Mouse (Mus musculus) heart, embryonic 10.5 days (tissue): Measurements from ENCODE around the gene Banp. TPM values are rescaled to one million over a fixed set of nuclear protein-coding genes. Genes with fewer than 3 reads are reported as not detected.
A peak's percentile ranks its signal among the peaks of the same experiment; 100 is the strongest.

ENCODE experiments used
- DNase-seq: peaks from one replicate; pipeline ENCODE4 v3.0.0-alpha.2; 2017; ENCODE audit warnings: low spot score
- H3K27ac ChIP-seq: fragments of 300-500 bp; sonication (generic); 2 replicates; pipeline ENCODE4 v1.5.1; 2016; ENCODE audit warnings: mild to moderate bottlenecking
- H3K27me3 ChIP-seq: fragments of 300-500 bp; sonication (generic); 2 replicates; pipeline ENCODE4 v1.6.1; 2016; ENCODE audit warnings: mild to moderate bottlenecking; ENCODE audit not compliant: poor library complexity, insufficient read depth, severe bottlenecking
- H3K36me3 ChIP-seq: fragments of 300-500 bp; sonication (generic); 2 replicates; pipeline ENCODE4 v1.6.1; 2016; ENCODE audit warnings: mild to moderate bottlenecking, moderate library complexity
- H3K4me1 ChIP-seq: fragments of 300-500 bp; sonication (generic); 2 replicates; pipeline ENCODE4 v1.6.1; 2016; ENCODE audit warnings: mild to moderate bottlenecking
- H3K4me3 ChIP-seq: fragments of 300-500 bp; sonication (generic); 2 replicates; pipeline ENCODE4 v1.5.1; 2016; ENCODE audit warnings: mild to moderate bottlenecking, moderate library complexity
- H3K9me3 ChIP-seq: fragments of 300-500 bp; sonication (generic); 2 replicates; pipeline ENCODE4 v1.6.1; 2016; ENCODE audit warnings: mild to moderate bottlenecking, moderate library complexity
- WGBS: fragments of 180-500 bp; shearing (Covaris S2); methylation state at CpG from one replicate; pipeline ENCODE4 v1.1.7; 2016; 5-methylcytosine and 5-hydroxymethylcytosine counted together
- polyA plus RNA-seq: library from polyadenylated mRNA; unstranded; fragments of >200 nt; fragmentation: Nextera tagmentation; extraction: Ambion mirVana; gene quantifications from 2 replicates; pipeline ENCODE4 v1.2.1, GENCODE M21; 2016

Banp gene
- polyA plus RNA-seq, 1 experiment from 2014 or later = 58.5 TPM

DNA sequence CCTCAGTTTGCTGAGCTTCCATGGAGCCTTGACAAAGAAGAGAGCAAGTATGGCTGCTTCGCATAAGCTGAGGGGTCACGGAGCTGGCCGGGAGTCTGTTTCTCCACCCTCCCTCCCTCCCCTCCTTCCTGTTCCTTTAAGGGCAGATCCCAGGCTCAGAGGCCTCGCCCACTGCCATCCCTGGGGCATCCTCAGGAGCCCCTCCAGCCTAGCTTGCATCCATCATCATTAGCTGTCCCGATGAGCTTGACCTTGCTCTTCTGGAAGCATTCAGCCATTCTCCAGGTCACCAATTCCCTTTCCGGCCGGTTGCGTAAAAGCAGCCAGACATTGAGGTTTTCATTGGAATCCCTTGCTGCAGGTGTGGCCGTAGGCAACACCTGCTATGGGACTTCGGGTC is 105.8 kb downstream of the Banp start:
- no peak overlapping the region for H3K4me3 ChIP-seq
- WGBS = 53% methylated on average over 10 of the region's 10 CpGs
- peak overlapping the region; percentile 62; the same call in 1 of the 2 replicates for H3K27ac ChIP-seq
- no peaks in the 10 kb centered on the region for H3K36me3 ChIP-seq
- peaks cover 19% of the 10 kb centered on the region; the same call in 1 of the 2 replicates for H3K27me3 ChIP-seq
- H3K9me3 ChIP-seq = no peaks in the 10 kb centered on the region
- peaks cover 55% of the 10 kb centered on the region for H3K4me1 ChIP-seq
- DNase-seq = no peak

DNA sequence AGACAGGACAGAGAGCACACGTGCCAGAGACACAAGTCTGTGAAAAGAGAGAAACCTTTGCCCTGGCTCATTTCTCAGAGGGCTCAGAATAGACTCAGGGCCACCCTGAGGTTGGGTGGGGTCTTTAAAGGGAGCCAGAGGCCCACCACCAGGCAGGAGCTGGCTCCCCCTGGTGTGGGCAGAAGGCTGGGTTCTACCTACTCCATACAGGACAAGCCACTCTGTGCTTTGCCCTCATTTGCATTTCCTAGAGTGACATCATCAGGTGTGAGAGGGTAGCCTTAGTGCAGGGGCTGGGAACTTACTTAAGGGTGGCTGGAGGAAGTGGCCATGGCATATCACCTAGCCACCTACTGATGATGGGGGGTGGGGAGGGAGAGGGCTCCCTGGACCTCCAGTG is 106.6 kb downstream of the Banp start:
- H3K27me3 ChIP-seq = peaks cover 11% of the 10 kb centered on the region; the same call in 1 of the 2 replicates
- H3K4me3 ChIP-seq = no peak overlapping the region
- no peaks in the 10 kb centered on the region for H3K9me3 ChIP-seq
- peaks cover 63% of the 10 kb centered on the region for H3K4me1 ChIP-seq
- peak overlapping the region; percentile 62 for H3K27ac ChIP-seq
- H3K36me3 ChIP-seq = no peaks in the 10 kb centered on the region
- DNase-seq = no peak
- 50% methylated on average over 1 of the region's 1 CpGs for WGBS

- WGBS = 50% methylated on average over 7 of the region's 7 CpGs
These were observed 107.3 kb downstream of the Banp start for GRCm38 (mm10) chr8:122056882-122057281.

GRCm38 (mm10) chr8:122058510-122058909 is 109.0 kb downstream of the Banp start:
- no peak overlapping the region for H3K4me3 ChIP-seq
- H3K9me3 ChIP-seq = no peaks in the 10 kb centered on the region
- no peak overlapping the region for H3K27ac ChIP-seq
- peaks cover 10% of the 10 kb centered on the region; the same call in 1 of the 2 replicates for H3K27me3 ChIP-seq
- H3K36me3 ChIP-seq = no peaks in the 10 kb centered on the region
- WGBS = 59% methylated on average over 9 of the region's 9 CpGs
- DNase-seq = no peak
- H3K4me1 ChIP-seq = peaks cover 58% of the 10 kb centered on the region

More at GRCm38 (mm10) chr8:122056882-122057281, 107.3 kb downstream of the Banp start:
- Histone ChIP-seq H3K27ac (peak overlapping the region; percentile 62), H3K4me3 (no peak overlapping the region), H3K36me3 (no peaks in the 10 kb centered on the region), H3K9me3 (no peaks in the 10 kb centered on the region), H3K27me3 (peaks cover 10% of the 10 kb centered on the region; the same call in 1 of the 2 replicates), H3K4me1 (peaks cover 63% of the 10 kb centered on the region)
- DNase-seq = no peak

GRCm38 (mm10) chr8:122058951-122059350 is 109.4 kb downstream of the Banp start:
- peaks cover 58% of the 10 kb centered on the region for H3K4me1 ChIP-seq
- 78% methylated on average over 8 of the region's 8 CpGs for WGBS

GRCm38 (mm10) chr8:122062508-122063223 is 113.1 kb downstream of the Banp start:
- Histone ChIP-seq H3K27me3 (peaks cover 11% of the 10 kb centered on the region; the same call in 1 of the 2 replicates), H3K4me3 (no peak overlapping the region), H3K36me3 (no peaks in the 10 kb centered on the region), H3K9me3 (no peaks in the 10 kb centered on the region), H3K4me1 (peaks cover 33% of the 10 kb centered on the region), H3K27ac (no peak overlapping the region)
- no peak for DNase-seq
- WGBS = 72% methylated on average over 12 of the region's 12 CpGs

More at GRCm38 (mm10) chr8:122058951-122059350, 109.4 kb downstream of the Banp start:
- Histone ChIP-seq H3K4me3 (no peak overlapping the region), H3K36me3 (no peaks in the 10 kb centered on the region), H3K27ac (no peak overlapping the region), H3K27me3 (peaks cover 10% of the 10 kb centered on the region; the same call in 1 of the 2 replicates), H3K9me3 (no peaks in the 10 kb centered on the region)
- DNase-seq = no peak

DNA sequence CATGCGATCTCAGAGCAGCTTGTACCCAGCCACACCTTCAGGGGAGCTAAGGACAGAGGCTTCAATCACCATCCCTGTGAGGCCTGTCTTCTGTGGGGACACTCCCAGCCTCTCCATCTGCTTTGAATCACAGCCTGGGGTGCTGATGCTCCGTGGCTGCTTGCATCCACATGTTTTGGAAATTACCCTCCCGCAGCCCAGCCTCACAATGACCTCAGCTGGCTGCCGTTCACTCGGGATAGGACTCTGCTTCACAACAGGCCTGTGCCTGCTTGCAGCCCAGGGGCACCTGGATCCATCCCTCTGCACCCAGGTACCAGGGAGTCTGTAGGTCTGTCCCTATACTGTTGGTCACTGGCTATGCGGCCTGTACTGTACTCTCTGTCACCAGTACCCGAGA is 114.8 kb downstream of the Banp start:
- 68% methylated on average over 7 of the region's 7 CpGs for WGBS
- no peak overlapping the region for H3K4me3 ChIP-seq
- DNase-seq = no peak
- no peak overlapping the region for H3K27ac ChIP-seq
- no peaks in the 10 kb centered on the region for H3K9me3 ChIP-seq
- H3K36me3 ChIP-seq = no peaks in the 10 kb centered on the region
- peaks cover 37% of the 10 kb centered on the region for H3K4me1 ChIP-seq
- peaks cover 28% of the 10 kb centered on the region; the same call in 1 of the 2 replicates for H3K27me3 ChIP-seq

- H3K4me1 ChIP-seq = peaks cover 31% of the 10 kb centered on the region
- no peaks in the 10 kb centered on the region for H3K9me3 ChIP-seq
- peaks cover 39% of the 10 kb centered on the region; the same call in 1 of the 2 replicates for H3K27me3 ChIP-seq
- no peaks in the 10 kb centered on the region for H3K36me3 ChIP-seq
- H3K27ac ChIP-seq = peak overlapping the region; percentile 22; the same call in 1 of the 2 replicates
- WGBS = 56% methylated on average over 15 of the region's 15 CpGs
- no peak overlapping the region for H3K4me3 ChIP-seq
- DNase-seq = no peak
These were observed 118.4 kb downstream of the Banp start for GRCm38 (mm10) chr8:122067783-122068505.

GRCm38 (mm10) chr8:122068609-122069008 is 119.1 kb downstream of the Banp start:
- no peak for DNase-seq
- H3K9me3 ChIP-seq = no peaks in the 10 kb centered on the region
- peak overlapping the region; percentile 38; the same call in 1 of the 2 replicates for H3K27ac ChIP-seq
- no peak overlapping the region for H3K4me3 ChIP-seq
- WGBS = 84% methylated on average over 13 of the region's 13 CpGs
- peaks cover 39% of the 10 kb centered on the region; the same call in 1 of the 2 replicates for H3K27me3 ChIP-seq
- H3K4me1 ChIP-seq = peaks cover 35% of the 10 kb centered on the region
- no peaks in the 10 kb centered on the region for H3K36me3 ChIP-seq

- 77% methylated on average over 11 of the region's 11 CpGs for WGBS
- no peaks in the 10 kb centered on the region for H3K9me3 ChIP-seq
- no peak for DNase-seq
- H3K4me1 ChIP-seq = peaks cover 40% of the 10 kb centered on the region
- H3K27ac ChIP-seq = peak overlapping the region; percentile 38; the same call in 1 of the 2 replicates
- H3K4me3 ChIP-seq = no peak overlapping the region
- peaks cover 39% of the 10 kb centered on the region; the same call in 1 of the 2 replicates for H3K27me3 ChIP-seq
- H3K36me3 ChIP-seq = no peaks in the 10 kb centered on the region
These were observed 119.7 kb downstream of the Banp start for GRCm38 (mm10) chr8:122069281-122069680.

DNA sequence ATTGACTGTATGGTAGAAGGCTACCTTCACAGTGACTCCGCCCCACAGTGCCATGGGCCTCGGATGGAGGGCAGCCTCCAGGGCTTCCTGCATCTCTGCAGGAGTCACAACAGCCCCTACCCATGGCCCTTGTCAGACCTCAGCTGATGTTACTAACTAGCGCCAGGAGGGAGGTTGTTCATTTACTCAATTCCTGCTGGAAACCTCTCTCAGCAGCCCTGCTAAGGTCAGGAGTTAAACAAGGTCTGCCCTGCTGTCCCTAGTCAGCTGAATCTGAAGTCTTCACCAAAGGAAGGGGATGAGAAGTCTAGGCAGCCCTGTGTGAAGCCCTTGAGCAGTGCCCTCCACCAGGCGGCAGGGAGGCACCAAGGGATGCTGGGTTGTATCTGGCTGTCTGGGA is 121.6 kb downstream of the Banp start:
- Histone ChIP-seq H3K9me3 (no peaks in the 10 kb centered on the region), H3K4me1 (peaks cover 51% of the 10 kb centered on the region), H3K27me3 (peaks cover 36% of the 10 kb centered on the region; the same call in 1 of the 2 replicates), H3K27ac (0 out of 2 replicates have a peak overlapping the region, but pooled peaks have one; percentile 17), H3K36me3 (no peaks in the 10 kb centered on the region), H3K4me3 (no peak overlapping the region)
- 62% methylated on average over 4 of the region's 4 CpGs for WGBS
- DNase-seq = no peak

DNA sequence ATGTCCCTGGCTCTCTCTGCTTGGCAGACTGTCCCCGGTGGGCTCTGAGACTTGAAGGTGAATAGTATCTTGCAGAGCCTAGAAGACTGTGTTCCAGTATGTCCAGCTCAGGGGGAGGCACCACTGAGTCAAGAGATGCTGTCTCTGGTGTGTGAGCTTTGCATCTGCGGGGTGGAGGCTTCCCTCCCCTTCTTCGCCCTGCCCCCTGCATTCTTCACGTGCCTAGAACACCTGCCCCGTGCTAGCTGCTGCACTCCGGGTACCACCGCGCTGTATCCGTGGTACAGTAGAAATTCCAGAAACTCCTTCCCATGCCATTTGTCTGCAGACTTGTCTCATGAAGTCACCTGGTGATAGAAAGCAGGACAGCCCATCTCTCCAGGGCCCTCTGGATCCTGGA is 124.4 kb downstream of the Banp start:
- no peak for DNase-seq
- H3K9me3 ChIP-seq = no peaks in the 10 kb centered on the region
- H3K4me1 ChIP-seq = peaks cover 68% of the 10 kb centered on the region
- WGBS = 59% methylated on average over 9 of the region's 9 CpGs
- no peak overlapping the region for H3K4me3 ChIP-seq
- peaks cover 33% of the 10 kb centered on the region for H3K27me3 ChIP-seq
- H3K36me3 ChIP-seq = no peaks in the 10 kb centered on the region
- H3K27ac ChIP-seq = no peak overlapping the region

- Histone ChIP-seq H3K9me3 (no peaks in the 10 kb centered on the region), H3K36me3 (no peaks in the 10 kb centered on the region), H3K27ac (no peak overlapping the region), H3K4me3 (no peak overlapping the region), H3K4me1 (peaks cover 68% of the 10 kb centered on the region), H3K27me3 (peaks cover 33% of the 10 kb centered on the region)
- WGBS = 50% methylated on average over 9 of the region's 9 CpGs
- no peak for DNase-seq
These were observed 124.9 kb downstream of the Banp start for GRCm38 (mm10) chr8:122074442-122074841.
